ENCODE assay signal across 25 mouse cellular contexts in genomic region chr16:31339332-31339731, GRCm38 (mm10). TPM values are rescaled to one million over a fixed set of nuclear protein-coding genes. Genes with fewer than 3 reads are reported as not detected.
DNase-seq lines count a peak whose midpoint lies in the region; ATAC-seq lines count a peak whose summit lies in the region.
"Had no signal": no experiment of that assay in that cellular context is flagged by ENCODE, and none has a peak within 500 bp of the region (broad histone marks: within the 10 kb centered on the region; RNA-seq: fewer than 3 reads in every experiment).

No protein-coding gene starts in this region.

- WGBS in midbrain, embryonic 11.5 days: 47% methylated on average over 5 of the region's 5 CpGs
- 48% methylated on average over 5 of the region's 5 CpGs for WGBS in midbrain, embryonic 13.5 days
- 50% methylated on average over 5 of the region's 5 CpGs for WGBS in forebrain, embryonic 13.5 days

- H3K9me3 ChIP-seq in midbrain, embryonic 11.5 days (ENCODE audit: control insufficient read depth, low read length): no peaks in the 10 kb centered on the region
- H3K9me3 ChIP-seq in midbrain, embryonic 13.5 days: no peaks in the 10 kb centered on the region
- no peaks in the 10 kb centered on the region for H3K9me3 ChIP-seq in forebrain, embryonic 13.5 days (replicated peaks)
- H3K9me3 ChIP-seq: embryonic facial prominence, embryonic 13.5 days; embryonic facial prominence, embryonic 15.5 days; forebrain, embryonic 10.5 days; forebrain, embryonic 12.5 days; forebrain, embryonic 15.5 days; G1E had no signal

- H3K36me3 ChIP-seq in midbrain, embryonic 11.5 days (ENCODE audit: control insufficient read depth, insufficient read depth, low read length): no peaks in the 10 kb centered on the region
- no peaks in the 10 kb centered on the region for H3K36me3 ChIP-seq in midbrain, embryonic 13.5 days
- no peaks in the 10 kb centered on the region for H3K36me3 ChIP-seq in forebrain, embryonic 13.5 days (ENCODE audit: poor library complexity, severe bottlenecking)
- H3K36me3 ChIP-seq: embryonic facial prominence, embryonic 13.5 days; embryonic facial prominence, embryonic 15.5 days; forebrain, embryonic 10.5 days; forebrain, embryonic 12.5 days; forebrain, embryonic 15.5 days; G1E had no signal

- no peak overlapping the region for H3K9ac ChIP-seq in midbrain, embryonic 11.5 days (ENCODE audit: low read length)
- no peak overlapping the region for H3K9ac ChIP-seq in midbrain, embryonic 13.5 days (replicated peaks)
- no peak overlapping the region for H3K9ac ChIP-seq in forebrain, embryonic 13.5 days
- H3K9ac ChIP-seq: embryonic facial prominence, embryonic 13.5 days; embryonic facial prominence, embryonic 15.5 days; forebrain, embryonic 12.5 days; forebrain, embryonic 15.5 days had no signal

- ATAC-seq in midbrain, embryonic 11.5 days (ENCODE audit: low FRiP score): no peak
- ATAC-seq in midbrain, embryonic 13.5 days: no peak
- no peak for ATAC-seq in forebrain, embryonic 13.5 days
- no peak for ATAC-seq in granulocyte monocyte progenitor cell, adult 5-6 weeks (replicated peaks; ENCODE audit: poor library complexity, severe bottlenecking)
- ATAC-seq: forebrain, embryonic 15.5 days; Patski had no signal

- no peaks in the 10 kb centered on the region; the same call in 1 of the 2 replicates for H3K27me3 ChIP-seq in midbrain, embryonic 11.5 days (ENCODE audit: control insufficient read depth, insufficient read depth, low read length)
- H3K27me3 ChIP-seq in midbrain, embryonic 13.5 days: 0 out of 2 replicates have a peak, but pooled peaks cover 6% of the 10 kb centered on the region
- no peaks in the 10 kb centered on the region for H3K27me3 ChIP-seq in forebrain, embryonic 13.5 days
- H3K27me3 ChIP-seq: embryonic facial prominence, embryonic 13.5 days; embryonic facial prominence, embryonic 15.5 days; forebrain, embryonic 12.5 days; forebrain, embryonic 15.5 days; Patski had no signal

- no peak overlapping the region for H3K4me2 ChIP-seq in midbrain, embryonic 11.5 days
- H3K4me2 ChIP-seq in midbrain, embryonic 13.5 days (replicated peaks): no peak overlapping the region
- H3K4me2 ChIP-seq in forebrain, embryonic 13.5 days: no peak overlapping the region
- H3K4me2 ChIP-seq: embryonic facial prominence, embryonic 13.5 days; embryonic facial prominence, embryonic 15.5 days; forebrain, embryonic 12.5 days; forebrain, embryonic 15.5 days had no signal

- H3K27ac ChIP-seq in midbrain, embryonic 11.5 days (ENCODE audit: low read depth, low read length): no peak overlapping the region
- H3K27ac ChIP-seq in midbrain, embryonic 13.5 days: no peak overlapping the region
- no peak overlapping the region for H3K27ac ChIP-seq in forebrain, embryonic 13.5 days
- H3K27ac ChIP-seq: embryonic facial prominence, embryonic 13.5 days; embryonic facial prominence, embryonic 15.5 days; forebrain, embryonic 10.5 days; forebrain, embryonic 12.5 days; forebrain, embryonic 15.5 days had no signal

- DNase-seq in heart, adult 11 months: peak; percentile 64
- DNase-seq in heart, adult 18-20 months: no peak
- peak; percentile 80 for DNase-seq in midbrain, embryonic 11.5 days (ENCODE audit: low spot score, missing footprints)
- peak; percentile 60 for DNase-seq in R1 (ENCODE audit: low read depth, low spot score)
- DNase-seq: adrenal gland, adult 2 months; adrenal gland, postnatal 10 days; adrenal gland, postnatal 25 days; cerebellum, adult 11 months; cerebellum, adult 18-20 months; cerebellum, adult 8-10 months; cerebellum, adult 9-11 months; cerebellum, postnatal 14 days; cerebellum, postnatal 36 days had no signal

- no peak overlapping the region for H3K4me3 ChIP-seq in midbrain, embryonic 11.5 days (ENCODE audit: low read depth, low read length)
- H3K4me3 ChIP-seq in midbrain, embryonic 13.5 days (replicated peaks): no peak overlapping the region
- H3K4me3 ChIP-seq in forebrain, embryonic 13.5 days: no peak overlapping the region
- H3K4me3 ChIP-seq: embryonic facial prominence, embryonic 13.5 days; embryonic facial prominence, embryonic 15.5 days; erythroblast, embryonic 14.5 days; forebrain, embryonic 10.5 days; forebrain, embryonic 12.5 days; forebrain, embryonic 15.5 days had no signal

- H3K4me1 ChIP-seq in midbrain, embryonic 11.5 days (ENCODE audit: control insufficient read depth, insufficient read depth, low read length): peaks cover 10% of the 10 kb centered on the region
- H3K4me1 ChIP-seq in midbrain, embryonic 13.5 days (replicated peaks): peaks cover 9% of the 10 kb centered on the region
- H3K4me1 ChIP-seq in forebrain, embryonic 13.5 days: peaks cover 10% of the 10 kb centered on the region
- H3K4me1 ChIP-seq: forebrain, embryonic 15.5 days had no signal

RNA-seq across cellular contexts. Expression of gene Apod, which starts 24.7 kb away (rescaled TPM):
- total RNA-seq in heart, adult 18-20 months (2021): 1 to 10 TPM; 5.5 to 6.8 TPM
- polyA plus RNA-seq in midbrain, embryonic 11.5 days (2014; fragmentation: Nextera tagmentation; extraction: Ambion mirVana): 49.9 and 55.1 TPM in 2 replicates
- 57.5 and 65.5 TPM in 2 replicates for polyA plus RNA-seq in midbrain, embryonic 13.5 days (2015; fragmentation: Nextera tagmentation; extraction: Ambion mirVana)
- polyA plus RNA-seq in forebrain, embryonic 13.5 days (2015; fragmentation: Nextera tagmentation; extraction: Ambion mirVana): 28.0 and 32.5 TPM in 2 replicates
- total RNA-seq in granulocyte monocyte progenitor cell, adult 5-6 weeks (2014; fragmentation: Nextera tagmentation): not detected in 2 replicates
- not detected in 2 replicates for total RNA-seq in granulocyte monocyte progenitor cell, adult 5-6 weeks (2017)
- total RNA-seq: common myeloid progenitor, adult 5-6 weeks; G1E had no signal
- polyA plus RNA-seq: erythroblast, embryonic 14.5 days; G1E; Patski had no signal

Comparison
In these comparisons a context has a peak if more than half of its experiments do, and no peak if none do; other contexts are left out.
1. DNase-seq: peak in heart, adult 11 months (single experiment), midbrain, embryonic 11.5 days (single experiment) and R1 (single experiment); none in heart, adult 18-20 months (0 of 2).